In the genomic region with DNA sequence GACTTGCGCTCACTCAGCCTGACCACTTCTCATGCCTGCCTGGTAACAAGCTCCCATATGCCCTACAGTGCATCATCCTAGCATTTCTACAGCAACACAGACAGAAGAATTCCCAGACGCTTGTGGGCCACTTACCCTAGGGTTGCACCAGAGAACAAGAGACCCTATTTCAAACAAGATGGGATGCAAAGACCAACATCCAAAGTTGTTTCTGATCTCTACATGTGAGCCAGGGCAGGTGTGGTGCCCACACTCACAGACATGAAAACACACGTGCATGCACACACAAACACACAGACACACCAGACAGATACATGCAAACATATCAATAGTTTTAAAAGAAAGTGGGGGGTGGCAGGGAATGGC, we compare ENCODE assay signal across 1 mouse cellular context.
A peak's percentile ranks its signal among the peaks of the same experiment; 100 is the strongest.
TF ChIP-seq lines count a peak whose summit lies in the region.

No protein-coding gene starts in this region.

TF ChIP-seq in MEL, 35 proteins besides CTCF, POLR2A, EP300 and RAD21:
- TF ChIP-seq KAT2A (conservative IDR thresholded peaks at IDR 0.05; ENCODE audit: low read depth, low read length) (no peak), CHD1 (IDR thresholded peaks at IDR 0.05; ENCODE audit: low read depth, low read length) (peak; percentile 95; the same call in 1 of the 2 replicates), GABPA (IDR thresholded peaks at IDR 0.05; ENCODE audit: low read depth, low read length) (no peak), MAFK (IDR thresholded peaks at IDR 0.05; ENCODE audit: borderline replicate concordance, low read depth, low read length) (0 out of 2 replicates have a peak, but pooled peaks have one; percentile 12), MAZ (IDR thresholded peaks at IDR 0.05; ENCODE audit: low read depth, low read length) (no peak; the same call in 1 of the 2 replicates), CHD2 (IDR thresholded peaks at IDR 0.05; ENCODE audit: low read length) (no peak), MYC (IDR thresholded peaks at IDR 0.05; ENCODE audit: low read depth, low read length) (no peak; the same call in 1 of the 2 replicates), MXI1 (IDR thresholded peaks at IDR 0.05; ENCODE audit: low read depth, low read length) (peak; percentile 83)
